Mouse (Mus musculus) lung, postnatal 0 days (tissue): ENCODE measurements around the gene Hoxa3.

Experiments used
- CTCF ChIP-seq: IDR thresholded peaks from 2 replicates; pipeline ENCODE4 v1.5.1; 2016; ENCODE audit warnings: antibody characterized with exemption, mild to moderate bottlenecking
- EP300 ChIP-seq: IDR thresholded peaks from 2 replicates; pipeline ENCODE4 v1.6.1; 2016; ENCODE audit warnings: antibody characterized with exemption, mild to moderate bottlenecking, control low read depth

DNA sequence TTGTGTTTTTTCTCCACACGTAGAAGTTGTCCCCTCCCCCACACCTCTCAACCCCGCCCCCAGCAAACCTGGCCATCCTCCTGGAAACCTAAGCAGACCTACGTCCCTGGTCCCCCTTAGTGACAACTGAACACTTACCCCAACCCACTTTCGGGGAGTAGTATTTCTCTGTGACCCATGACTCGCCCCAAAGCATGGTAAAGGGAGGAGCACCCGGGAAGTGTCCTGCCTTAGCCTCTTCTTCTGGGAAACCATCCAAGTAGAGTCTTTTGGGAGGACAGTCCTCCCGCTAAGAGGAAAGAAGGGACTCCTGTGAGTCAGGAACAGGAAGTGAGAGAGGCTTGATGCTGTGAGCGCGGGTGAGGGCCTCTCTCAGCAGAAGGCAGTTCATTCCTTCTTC lies 53.2 kb downstream of the Hoxa3 start:
- TF ChIP-seq CTCF (no peak), EP300 (no peak)
